Mouse (Mus musculus) small intestine, adult 2 months (tissue): ENCODE measurements at regions not wholly inside any gene's neighbourhood (a gene's known extent, or its start where the extent isn't known, plus 50 kb on each side); places are given as distances from the start of the nearest gene placed in this dataset.

Source experiments
- CTCF ChIP-seq: fragments of 200-500 bp; IDR thresholded peaks from 2 replicates; pipeline ENCODE4 v1.5.1; 2012; ENCODE audit warnings: low read depth, mild to moderate bottlenecking, control low read depth, inconsistent platforms, low read length, moderate library complexity, mixed read lengths; ENCODE audit not compliant: insufficient replicate concordance, insufficient read length; ENCODE audit errors: extremely low read depth
- POLR2A ChIP-seq: fragments of 200-500 bp; IDR thresholded peaks from 2 replicates; pipeline ENCODE4 v1.6.1; 2012; ENCODE audit warnings: low read depth, mild to moderate bottlenecking, control low read depth, inconsistent platforms, low read length, moderate library complexity

DNA sequence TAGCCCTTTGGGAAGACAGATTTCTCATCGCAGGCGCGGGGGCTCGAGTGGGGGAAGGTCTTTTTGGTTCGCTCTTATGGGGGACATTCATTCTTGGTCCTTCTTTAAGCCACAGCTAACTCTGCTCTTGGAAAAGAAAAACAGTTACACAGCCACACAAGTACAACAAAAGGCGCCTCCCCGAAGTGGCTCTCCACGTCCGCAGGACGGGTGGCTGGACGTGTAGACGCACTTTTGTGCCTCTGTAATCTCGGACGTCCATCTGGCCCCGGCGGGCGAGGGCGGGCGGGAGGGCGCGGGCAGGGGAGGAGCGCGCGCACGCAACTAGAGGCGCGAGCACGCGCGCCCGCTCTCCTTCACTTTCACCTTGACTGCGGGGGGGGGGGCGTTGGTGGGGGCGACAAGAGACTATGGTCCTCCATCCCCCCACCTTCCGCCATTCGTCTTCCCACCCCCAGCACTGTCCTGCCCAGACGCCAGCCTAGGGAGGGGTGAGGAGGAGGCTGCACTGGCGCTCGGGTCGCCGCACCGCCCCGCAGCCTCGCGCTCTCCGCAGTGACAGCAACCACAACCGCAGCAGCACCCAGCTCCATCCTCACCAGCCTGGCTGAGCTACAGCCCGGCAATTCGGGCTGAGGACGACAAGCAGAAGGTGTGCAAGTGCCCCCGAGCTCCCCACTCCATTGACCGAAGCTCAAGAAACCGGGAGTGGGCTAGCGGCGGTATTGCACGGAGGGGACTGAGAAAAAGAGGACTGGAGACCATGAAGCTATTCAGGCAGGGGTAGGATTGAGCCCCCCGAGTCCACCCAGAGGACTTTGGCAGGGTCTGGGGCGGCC lies 483.0 kb downstream of the Prss52 start:
- TF ChIP-seq CTCF, result no peak
- no peak for TF ChIP-seq POLR2A
